Mouse (Mus musculus): ENCODE results near the gene Zcwpw1.

The Zcwpw1 gene

DNA sequence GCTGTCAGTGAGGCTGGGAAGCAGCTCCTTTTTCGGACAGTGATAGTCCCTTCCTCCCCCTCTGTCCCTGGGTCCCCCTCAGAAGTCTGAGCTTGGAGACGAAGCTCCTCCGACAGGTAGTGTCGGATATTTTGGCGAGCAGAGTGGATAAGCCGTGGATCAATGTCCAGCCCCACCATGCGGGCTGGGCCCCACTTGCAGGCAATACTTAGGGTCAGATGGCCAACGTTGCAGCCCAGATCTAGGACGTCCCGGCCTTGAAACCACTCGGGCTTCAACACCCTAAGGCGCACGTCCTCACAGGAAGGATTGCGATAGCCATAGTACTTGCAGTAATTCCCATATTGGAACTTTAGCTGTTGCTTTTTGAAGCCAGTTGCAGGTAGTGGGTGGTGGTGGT, 3.1 kb upstream of the Zcwpw1 start:
- DNase-seq (ENCODE audit: low spot score): peak; percentile 18

DNA sequence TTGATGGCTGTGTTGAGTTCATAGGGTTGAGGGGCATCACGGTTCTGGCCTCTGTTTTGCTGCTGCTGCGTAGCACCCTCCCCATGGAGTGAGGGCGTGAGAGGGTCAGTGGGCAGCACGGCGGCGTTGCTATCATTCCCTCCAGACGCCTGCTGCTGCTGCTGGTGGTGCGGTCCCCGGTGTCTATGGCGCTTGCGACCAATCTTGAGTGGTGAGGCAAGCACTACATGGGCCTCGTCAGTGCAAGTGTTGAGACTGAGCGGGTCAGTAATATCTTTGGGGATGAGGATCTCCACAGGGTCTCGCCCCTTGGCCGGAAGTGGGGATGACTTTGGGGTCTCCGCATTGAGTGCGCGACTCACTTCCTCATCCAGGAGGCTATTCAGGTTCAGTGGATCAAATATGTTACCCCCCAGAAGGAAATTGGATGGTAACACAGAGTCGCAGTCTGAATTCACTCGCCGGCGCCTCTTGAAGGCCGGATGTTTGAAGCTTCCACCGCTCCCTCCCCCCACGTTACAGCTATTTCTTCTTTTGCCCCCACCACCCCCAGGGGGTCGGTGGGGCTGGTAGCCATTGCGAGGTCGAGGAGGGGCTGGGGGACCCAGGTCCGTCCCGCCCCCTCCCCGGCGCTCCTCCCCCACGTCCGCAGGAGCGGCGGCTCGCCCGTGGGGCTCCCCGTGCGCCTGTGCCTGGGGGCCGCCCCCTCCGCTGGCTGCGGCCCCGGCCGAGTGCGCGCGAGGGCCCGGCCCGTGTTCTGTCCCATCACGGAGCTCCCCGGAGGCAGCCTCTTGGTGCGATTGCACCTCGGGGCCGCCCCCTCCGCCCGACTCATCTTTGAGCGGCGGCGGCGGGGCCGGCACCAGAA, 2.2 kb upstream of the Zcwpw1 start:
- peak; percentile 68 for DNase-seq (ENCODE audit: low spot score)

- DNase-seq (ENCODE audit: low spot score): peak; percentile 99
Observed at GRCm38 (mm10) chr5:137786109-137786942, 1.3 kb upstream of the Zcwpw1 start.

- DNase-seq (ENCODE audit: low spot score): no peak
Observed at GRCm38 (mm10) chr5:137788171-137788570, 573 bp downstream of the Zcwpw1 start.

- DNase-seq (ENCODE audit: low spot score): no peak
Observed at GRCm38 (mm10) chr5:137788946-137789531, 1.4 kb downstream of the Zcwpw1 start.

- no peak for DNase-seq (ENCODE audit: low spot score)
Observed at GRCm38 (mm10) chr5:137791553-137791952, 4.0 kb downstream of the Zcwpw1 start.

- no peak for DNase-seq (ENCODE audit: low spot score)
Observed at GRCm38 (mm10) chr5:137796606-137797005, 9.0 kb downstream of the Zcwpw1 start.

DNA sequence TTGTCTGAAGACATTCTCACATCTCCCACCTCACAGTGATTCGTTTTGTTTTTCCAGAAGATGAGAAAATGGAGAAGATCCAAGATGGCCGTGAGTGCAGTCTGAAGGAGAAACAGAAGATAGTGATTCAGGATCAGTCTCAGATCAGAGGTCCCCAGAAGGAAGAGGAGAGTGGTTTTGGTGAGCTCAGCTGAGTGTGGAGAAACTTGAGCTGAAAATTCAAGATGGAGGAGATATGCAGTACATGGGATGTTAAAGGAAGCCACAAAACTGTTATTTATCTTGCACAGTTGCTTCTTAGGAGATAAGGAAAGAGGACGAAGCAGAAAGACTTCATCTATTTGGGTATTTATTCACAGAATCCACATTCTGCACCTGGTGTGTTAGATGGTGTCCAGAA, 13.3 kb downstream of the Zcwpw1 start:
- DNase-seq (ENCODE audit: low spot score): no peak

GRCm38 (mm10) chr5:137806158-137806557, 18.6 kb downstream of the Zcwpw1 start:
- DNase-seq (ENCODE audit: low spot score): no peak

DNA sequence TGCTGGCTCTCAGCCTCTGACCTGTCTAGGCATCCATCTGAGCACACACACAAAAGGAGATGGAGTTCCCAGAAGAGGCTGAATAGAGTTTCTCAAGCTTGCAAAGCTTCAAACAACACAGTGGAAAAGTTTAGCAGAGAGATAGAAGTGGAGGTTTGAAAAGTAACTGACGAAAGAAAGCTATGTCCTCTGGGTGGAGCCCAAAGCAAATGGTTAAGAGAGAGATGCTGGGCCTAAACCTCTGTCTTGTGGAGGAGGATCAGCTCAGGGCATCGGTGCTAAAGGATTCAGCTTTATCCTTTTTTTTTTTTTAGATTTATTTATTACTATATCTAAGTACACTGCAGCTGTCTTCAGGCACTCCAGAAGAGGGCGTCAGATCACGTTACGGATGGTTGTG, 20.7 kb downstream of the Zcwpw1 start:
- DNase-seq (ENCODE audit: low spot score): no peak

DNA sequence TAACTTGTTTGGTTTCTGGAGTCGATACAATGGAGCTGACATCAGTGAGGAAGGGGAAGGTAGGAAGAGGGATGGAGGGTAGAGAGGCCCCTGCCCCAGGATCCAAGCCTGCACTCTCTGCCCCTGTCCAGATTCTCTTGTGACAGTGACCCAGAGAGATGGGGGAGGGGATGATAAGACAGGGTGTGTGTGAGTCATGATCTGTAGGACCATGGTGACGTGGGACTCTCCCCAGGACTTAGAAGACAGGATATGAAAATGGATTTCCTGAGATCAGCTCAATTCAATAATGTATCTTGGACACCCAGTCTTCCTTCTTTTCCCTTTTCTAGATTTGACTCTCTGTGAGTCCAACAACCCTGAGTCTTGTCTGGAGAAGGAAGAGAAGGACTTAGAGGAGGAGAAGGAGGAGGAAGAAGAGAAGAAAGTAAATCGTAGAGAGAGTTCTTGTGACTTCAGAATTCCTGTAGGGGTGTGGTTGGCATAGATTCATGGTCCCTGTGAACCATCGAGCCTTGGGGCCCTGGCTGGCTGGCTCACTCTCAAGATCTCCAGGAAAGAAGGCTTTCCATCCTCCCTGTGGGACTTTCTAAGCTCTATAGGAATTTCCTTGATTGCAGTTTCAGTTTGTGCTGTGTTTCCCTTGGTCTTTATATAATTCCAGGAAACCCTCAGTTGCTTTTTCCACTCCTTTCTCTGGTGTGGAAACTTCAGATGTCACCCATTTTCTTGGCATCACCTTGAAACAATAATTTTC, 30.0 kb downstream of the Zcwpw1 start:
- no peak for DNase-seq (ENCODE audit: low spot score)

- no peak for DNase-seq (ENCODE audit: low spot score)
Observed at GRCm38 (mm10) chr5:137822126-137822525, 34.5 kb downstream of the Zcwpw1 start.

DNA sequence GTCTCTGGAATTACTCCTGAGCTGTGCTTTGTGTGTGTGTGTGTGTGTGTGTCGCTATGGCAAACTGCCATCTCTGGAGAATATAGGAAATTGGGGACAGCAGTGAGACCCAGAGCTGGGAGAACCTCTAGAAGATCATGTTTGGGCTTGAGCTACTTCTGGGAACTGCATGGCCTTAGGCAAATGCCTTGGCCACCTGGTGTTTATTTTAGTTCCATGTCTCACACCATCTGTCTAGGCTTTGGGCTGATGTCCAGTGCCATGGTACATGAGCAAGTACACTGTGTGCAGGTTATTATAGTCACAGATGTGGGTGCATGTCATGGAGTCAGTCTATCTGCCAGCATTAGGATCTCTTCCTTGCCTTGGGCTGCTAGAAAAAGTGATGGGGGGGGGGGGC, 35.0 kb downstream of the Zcwpw1 start:
- no peak for DNase-seq (ENCODE audit: low spot score)

GRCm38 (mm10) chr5:137823455-137824045, 36.0 kb downstream of the Zcwpw1 start:
- no peak for DNase-seq (ENCODE audit: low spot score)

GRCm38 (mm10) chr5:137825030-137825429, 37.4 kb downstream of the Zcwpw1 start:
- no peak for DNase-seq (ENCODE audit: low spot score)

GRCm38 (mm10) chr5:137825971-137826370, 38.4 kb downstream of the Zcwpw1 start:
- DNase-seq (ENCODE audit: low spot score): no peak

GRCm38 (mm10) chr5:137826421-137826820, 38.8 kb downstream of the Zcwpw1 start:
- no peak for DNase-seq (ENCODE audit: low spot score)

DNA sequence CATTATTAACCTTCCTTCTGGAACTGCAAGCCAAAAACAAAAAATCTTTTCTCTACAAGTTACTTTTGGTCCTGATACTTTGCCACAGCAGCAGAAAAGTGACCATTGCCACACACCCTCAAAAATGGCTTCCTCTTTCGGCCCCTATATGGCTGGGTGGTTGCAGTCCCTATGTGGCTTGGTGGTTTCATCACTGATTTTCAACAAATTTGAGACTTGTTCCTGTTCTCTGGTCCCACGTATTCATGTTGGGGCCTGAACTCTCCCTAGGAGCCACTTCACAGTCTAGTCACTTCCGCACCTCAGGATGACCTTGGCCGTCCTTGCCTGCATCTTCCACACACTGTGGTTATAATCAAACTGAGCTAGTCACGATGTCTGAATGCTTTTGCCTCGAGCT, 41.1 kb downstream of the Zcwpw1 start:
- no peak for DNase-seq (ENCODE audit: low spot score)

DNA sequence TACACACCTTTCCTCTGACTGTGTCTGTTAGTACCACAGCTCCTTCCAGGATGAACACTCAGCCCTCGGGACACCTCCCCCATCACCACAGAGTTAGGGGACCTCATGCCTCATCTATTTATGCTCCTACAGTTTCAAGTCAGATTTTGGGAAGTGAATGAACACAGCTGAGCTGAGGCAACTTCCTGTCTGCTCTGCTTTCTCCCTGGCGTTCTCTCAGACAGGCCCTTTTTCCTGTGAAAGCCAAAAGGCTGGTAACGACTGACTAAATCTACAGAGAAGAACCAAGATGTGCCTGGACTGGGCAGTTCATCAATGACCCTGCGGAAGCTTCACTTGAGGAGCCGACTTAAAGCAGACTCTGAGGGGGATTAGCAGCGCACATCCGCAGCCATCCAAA, 42.6 kb downstream of the Zcwpw1 start:
- DNase-seq (ENCODE audit: low spot score): no peak

DNA sequence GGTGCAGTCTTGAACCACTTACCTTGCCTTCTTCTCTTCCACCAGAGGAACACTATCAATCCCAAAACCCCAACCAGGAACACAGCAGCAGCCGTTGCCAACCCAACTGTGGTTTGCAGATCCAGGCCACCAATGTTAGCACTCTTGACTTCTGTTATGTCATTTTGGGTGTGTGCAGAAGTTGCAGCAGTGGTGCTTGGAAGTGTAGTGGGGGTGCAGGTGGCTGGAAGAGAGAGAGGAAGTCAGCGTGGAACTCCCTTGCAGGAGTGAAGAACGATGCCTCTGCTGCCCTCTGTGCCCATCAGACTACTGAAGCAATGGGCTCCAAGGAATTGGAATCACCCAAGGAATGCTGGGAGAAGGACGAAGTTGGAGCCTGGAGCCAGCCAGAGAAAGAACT, 43.5 kb downstream of the Zcwpw1 start:
- no peak for DNase-seq (ENCODE audit: low spot score)

DNA sequence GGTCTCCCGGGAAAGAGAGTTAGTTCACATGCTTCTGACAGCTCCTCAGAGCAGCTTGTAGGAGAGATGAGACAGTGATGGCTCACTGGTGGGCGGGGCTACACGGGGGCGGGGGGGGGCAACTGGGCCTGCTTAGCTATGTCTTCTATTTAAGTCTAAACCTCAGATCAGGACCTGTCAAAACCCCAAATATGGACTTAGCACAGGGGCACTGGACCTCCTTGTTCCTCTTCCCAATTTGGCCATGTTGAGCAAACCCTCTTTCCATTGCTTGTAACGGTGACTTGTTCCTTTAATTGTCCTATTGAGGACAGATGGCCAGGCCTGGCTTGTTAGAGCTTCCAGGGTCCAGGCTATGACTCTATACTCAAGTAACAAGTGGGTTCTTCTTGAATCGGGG, 43.9 kb downstream of the Zcwpw1 start:
- DNase-seq (ENCODE audit: low spot score): no peak

DNA sequence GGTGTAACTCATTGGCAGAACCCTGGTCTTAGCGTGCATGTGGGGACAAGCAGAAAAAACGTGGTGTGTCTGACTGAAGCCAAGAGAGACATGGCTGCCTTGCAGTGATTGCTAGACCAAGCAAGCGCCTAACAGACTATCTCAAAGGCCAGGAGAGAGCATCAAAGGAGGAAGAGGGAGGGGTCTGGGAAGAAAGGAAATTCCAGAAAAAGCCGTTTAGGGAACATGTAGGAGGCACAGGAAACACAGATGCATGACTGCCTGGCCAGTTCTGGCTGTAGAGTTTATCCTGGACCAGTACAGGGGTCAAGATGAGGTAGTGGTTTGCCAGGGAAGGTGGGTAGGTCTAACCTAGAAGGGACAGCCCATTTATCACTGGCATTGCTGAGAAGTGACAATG, 45.9 kb downstream of the Zcwpw1 start:
- no peak for DNase-seq (ENCODE audit: low spot score)

Measured in ovary, postnatal 36 days (tissue).